Mouse (Mus musculus) liver, adult (tissue): ENCODE measurements around the gene Sigmar1.
"Not testable (repeated sequence)": the region's sequence is repeated elsewhere in the genome, so short reads cannot be mapped to it uniquely, and the experiment has no call there.

Experiments
- GATA4 ChIP-seq: IDR thresholded peaks from 2 replicates; pipeline ENCODE4 v1.6.1; 2014; ENCODE audit warnings: mild to moderate bottlenecking, low read length; ENCODE audit not compliant: insufficient replicate concordance

Sigmar1 gene

DNA sequence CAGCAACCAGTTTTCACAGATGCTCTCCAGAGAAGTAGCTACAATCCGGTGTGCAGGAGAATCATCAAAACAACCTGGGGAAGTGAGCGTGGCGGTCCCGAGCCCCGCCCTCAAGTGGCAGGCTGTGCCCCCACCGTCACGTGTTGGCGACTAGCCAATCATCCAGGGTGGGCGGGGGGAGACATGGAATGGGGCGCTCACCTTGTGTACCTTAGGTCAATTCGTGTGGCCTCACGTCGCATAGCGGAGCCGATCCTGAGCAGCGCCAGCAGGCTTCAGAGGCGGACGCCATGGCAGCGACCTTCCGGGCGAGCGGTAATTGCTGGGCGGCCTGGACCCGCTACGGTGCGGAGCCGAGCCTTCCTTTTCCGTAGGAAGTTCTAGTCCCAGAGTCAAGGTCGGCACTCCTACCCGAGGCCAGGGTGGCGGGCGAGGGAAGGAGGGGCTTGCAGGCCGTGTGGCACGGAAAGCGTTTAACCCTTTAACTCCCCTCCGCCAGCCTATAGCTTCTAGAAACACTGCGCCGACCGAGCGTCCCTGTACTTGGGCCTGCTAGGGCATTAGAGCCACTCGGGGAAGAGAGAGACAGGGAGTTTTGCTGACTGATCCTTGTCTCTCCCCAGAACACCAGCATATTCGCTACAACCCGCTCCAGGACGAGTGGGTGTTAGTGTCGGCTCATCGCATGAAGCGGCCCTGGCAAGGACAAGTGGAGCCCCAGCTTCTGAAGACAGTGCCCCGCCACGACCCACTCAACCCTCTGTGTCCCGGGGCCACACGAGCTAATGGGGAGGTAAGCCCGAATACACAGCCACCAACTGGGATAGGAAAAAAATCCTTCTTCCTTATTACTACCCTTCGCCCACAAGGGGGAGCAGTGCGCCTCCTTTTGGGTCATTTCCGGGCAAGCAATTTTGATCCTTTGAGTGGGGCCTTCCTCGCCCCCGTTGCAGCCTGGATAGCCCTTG lies at the start of gene Sigmar1:
Gene Sigmar1 (minus strand): TSS at position 820 of the 968 bp plus-strand sequence.
- TF ChIP-seq GATA4 = peak; percentile 33; the same call in 1 of the 2 replicates

DNA sequence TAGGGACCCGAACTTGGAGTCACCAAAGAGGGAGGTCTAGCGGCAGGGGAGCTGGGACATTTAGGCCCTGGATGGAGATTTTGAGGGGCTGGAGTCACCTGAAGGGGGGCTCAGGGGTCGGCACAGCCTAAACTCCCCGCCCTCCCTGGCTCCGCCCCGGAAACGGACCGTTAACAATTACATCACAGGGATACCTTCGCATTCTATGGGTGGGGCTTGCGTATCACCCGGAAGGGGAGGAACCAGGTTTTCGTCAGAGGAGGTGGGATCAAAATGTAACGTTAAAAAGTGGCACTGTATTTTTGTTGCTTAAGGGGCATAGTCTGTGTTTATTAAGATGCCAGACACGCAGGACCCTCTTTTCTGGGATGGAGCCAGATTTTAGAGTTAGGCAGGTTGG lies 18.0 kb upstream of the Sigmar1 start, which contains the start of gene Ccl27a:
Gene Ccl27a (minus strand): TSS at position 246 of the 400 bp plus-strand sequence.
- TF ChIP-seq GATA4 = not testable (repeated sequence)

DNA sequence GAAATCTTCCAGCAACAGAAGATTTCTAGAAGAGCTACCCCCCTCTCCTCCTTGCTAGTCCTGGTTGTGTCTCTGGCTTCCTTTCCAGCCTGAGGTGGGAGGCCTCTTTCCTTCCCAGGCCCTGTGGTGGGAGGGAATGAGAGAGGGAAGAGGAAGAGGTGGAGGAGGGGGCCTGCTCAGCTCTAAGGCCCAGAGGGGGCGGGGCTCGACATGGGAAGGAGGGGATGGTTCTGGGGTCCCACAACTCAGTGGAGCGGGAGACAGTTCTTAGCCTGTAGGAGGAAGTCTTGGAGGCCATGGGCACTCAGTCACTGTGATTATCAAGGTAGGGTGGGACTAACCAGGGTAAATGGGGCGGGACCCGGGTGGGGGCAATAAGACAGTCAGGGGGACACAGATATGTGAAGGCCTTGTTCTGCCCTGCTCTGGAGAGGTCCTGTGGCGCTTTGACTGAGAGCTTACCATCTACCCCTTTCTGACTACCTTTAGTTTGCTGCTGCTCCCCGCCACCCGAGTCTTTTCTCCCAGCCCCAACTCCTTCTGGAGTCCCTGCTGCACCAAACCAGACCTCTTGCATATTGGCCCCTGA lies 6.2 kb upstream of the Sigmar1 start:
- no peak for TF ChIP-seq GATA4

DNA sequence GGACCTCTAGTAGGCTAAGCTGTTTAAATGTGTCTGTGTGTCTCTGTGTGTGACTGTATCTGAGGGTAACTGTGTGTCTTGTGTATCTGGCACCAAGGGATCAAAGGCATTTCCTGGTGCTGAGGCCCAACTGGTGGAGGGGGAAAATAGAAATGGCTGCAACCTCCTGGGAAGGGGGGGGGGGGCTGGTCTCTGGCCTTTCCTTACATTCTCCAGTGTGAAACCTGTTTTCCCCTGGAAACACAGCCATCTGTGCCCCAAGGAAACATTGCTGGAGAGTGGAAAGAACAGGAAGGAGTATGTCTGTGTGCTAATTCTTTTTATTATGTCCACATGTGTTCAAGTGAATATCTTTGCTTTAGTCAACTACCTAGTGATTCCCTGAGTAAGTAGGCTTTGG lies 5.7 kb upstream of the Sigmar1 start:
- TF ChIP-seq GATA4 = no peak

DNA sequence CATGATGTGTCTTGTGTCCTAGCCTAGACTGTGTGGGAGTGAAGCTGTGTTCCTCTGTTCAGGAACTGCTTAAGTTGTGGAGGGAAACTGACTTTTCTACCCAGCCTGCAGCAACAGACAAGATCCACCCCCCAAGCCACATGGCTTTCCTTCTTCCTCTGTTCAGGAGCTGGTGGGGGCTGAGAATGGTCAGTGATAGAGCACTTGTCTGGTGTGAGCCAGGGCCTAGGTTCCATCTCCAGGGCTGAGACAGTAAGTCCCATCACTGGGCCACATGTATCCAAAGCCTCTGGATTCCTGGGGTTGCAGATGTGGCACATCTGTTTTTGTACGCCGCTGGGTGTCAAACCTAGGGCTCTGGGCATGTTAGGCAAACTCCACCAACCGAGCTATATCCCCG lies 5.0 kb upstream of the Sigmar1 start:
- no peak for TF ChIP-seq GATA4

DNA sequence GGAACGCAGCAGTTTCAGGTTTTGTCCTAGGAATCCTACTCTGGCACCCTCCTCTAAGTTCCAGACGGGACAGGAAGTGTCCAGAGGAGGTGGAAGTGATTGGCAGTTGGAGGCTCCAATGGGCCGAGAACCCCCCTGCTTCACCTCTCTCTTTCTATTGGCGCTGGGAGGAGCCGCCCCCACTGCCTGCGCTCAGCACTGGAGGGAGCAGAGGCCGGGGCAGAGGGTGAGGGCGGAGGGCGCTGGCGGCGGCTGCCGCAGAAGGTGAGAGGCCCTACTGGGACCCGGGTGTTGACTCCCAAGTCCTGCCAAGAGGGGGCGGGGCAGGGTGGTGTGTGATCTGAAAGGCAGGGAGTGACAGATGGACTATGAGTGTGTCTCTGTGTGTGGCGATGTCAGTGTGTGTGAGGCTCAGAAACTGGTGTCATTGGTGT lies 4.3 kb upstream of the Sigmar1 start:
- no peak for TF ChIP-seq GATA4

DNA sequence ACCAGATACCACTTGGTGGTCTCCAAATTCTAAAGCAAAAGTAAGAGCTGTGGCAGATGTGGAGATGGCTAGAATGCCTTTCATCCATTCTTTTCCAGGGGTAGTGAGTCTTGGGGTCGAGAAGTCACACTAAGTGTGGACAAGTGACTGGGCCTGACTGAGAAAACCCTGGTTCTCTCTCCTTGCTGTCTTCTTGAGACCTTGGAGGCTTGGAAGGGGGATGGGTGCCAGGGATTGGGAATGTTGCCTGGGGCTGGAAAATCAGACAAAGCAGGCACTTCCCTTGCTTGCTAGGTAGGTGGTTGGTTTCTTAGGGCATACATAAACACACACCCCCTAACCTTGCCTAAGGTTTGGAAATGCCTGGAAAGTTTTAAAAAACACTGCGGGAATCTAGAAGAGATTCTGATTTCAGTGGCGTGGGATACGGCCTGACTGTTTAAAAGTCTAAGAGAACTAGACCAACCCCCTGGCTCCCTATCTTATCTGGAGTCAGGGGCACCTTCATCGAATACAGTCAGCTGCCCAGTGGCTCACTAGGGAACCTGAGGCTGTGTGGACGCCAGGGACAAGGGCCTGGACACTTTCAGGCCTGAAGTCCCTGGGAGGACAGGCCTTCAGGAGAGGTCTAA lies 3.8 kb upstream of the Sigmar1 start:
- TF ChIP-seq GATA4 = no peak

DNA sequence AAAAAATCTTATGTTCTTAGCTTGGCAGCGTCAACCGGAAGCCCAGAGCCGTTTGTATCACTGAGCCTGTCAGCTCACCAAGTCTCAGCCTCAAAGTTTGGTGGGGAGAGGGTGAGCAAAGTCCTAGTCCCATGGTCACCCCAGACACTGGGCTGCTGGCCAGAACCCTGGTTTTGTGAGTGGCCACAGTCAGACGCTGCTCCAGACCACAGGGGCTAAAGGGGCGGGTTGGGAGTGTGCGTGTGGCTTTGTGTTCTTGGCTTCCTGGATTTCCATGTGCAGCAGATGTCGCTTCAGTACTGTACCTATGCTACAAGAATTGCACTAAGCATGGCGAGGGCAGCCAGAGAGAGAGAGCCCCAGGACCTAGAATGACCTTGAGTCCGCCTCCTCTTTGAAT lies 3.2 kb upstream of the Sigmar1 start:
- TF ChIP-seq GATA4 = no peak

DNA sequence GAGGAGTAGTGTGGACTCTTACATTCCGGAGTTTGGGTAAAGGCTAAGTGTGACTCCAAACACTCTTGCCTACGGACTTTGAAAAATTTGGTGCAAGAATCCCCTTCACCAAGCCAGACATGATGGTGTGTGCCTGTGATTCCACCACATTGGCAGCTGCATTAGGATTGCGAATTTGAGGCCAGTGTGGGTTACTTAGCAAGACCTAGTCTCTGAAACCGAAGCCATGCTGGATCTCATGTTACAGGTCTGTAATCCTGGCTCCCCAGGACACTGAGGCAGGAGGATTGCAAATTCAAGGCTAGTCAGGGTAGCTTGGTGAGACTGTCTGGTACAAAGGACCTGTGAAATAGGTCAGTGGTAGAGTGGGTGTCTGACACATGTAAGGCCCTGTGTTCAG lies 2.7 kb upstream of the Sigmar1 start:
- TF ChIP-seq GATA4 = no peak

DNA sequence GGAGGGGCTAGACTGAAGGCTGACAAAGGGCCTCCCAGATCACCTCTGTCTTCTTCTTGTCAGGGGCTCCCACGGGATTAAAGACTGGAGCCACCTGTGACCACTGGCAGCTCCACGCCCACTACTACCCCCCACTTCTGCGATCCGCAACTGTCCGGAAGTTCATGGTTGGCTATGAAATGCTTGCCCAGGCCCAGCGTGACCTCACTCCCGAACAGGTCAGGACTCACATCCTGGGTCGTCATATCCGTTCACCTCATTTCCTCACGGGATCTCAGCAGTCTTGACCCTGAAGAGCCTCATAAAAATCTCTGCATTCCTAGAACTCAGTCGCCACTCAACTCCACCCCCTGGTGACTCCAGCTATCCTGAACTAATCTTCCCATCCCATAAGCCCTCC lies 2.1 kb upstream of the Sigmar1 start:
- no peak for TF ChIP-seq GATA4

DNA sequence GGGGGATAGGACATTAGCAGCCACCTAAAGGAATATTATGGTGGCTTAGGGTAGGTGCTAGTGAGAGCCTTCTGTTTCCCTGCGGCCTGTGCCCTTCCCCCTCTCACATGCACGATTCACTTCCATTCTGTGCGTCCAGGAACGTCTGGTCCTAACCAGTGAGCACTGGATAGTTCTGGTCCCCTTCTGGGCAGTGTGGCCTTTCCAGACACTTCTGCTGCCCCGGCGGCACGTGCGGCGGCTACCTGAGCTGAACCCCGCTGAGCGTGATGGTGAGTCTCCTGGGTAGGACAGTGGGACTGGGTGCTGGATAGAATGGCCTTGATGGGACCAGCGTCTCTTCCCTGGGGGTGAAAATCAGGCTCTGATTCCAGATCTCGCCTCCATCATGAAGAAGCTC lies 1.4 kb upstream of the Sigmar1 start:
- no peak for TF ChIP-seq GATA4

DNA sequence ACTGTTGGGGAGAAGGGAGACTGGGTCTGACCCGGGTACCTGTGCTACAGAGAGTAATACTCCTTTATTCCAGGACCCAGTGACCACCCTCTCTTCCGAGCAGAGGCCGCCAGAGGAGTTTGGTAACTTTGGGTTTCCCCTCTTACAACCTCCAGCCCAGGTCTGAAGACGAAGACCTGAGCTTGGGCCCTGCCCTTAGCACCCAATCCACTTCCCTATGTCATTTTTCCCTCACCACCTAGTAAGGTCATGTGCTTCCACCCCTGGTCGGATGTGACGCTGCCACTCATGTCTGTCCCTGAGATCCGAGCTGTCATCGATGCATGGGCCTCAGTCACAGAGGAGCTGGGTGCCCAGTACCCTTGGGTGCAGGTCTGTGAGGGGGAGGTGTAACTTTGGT lies 483 bp upstream of the Sigmar1 start:
- no peak for TF ChIP-seq GATA4

DNA sequence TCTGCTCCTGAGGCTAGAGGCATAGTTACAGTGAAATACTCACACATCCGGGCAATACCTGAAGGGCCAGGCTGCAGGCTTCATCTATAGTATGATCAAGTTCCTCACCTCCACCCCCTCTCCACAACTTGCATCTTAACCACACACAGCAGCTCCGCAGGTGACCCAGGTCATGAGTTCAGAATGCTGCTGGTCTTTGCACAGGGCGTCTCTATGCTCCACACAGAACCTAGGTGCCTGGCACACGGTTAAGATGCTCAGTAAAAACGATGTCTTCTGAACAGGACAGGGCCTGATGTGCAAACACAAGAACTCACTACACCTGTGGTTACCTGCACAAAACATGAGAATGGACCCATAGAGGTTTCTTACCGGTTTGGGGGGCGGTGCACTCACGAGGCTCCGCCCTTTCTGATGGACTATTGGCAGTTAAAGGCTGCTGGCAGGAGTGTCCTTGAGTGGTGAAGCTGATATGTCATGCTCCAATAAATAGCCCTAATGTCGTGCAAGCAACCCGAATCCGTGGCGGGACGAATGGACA lies 1.1 kb downstream of the Sigmar1 start, which contains the start of gene Galt:
Gene Galt (plus strand): TSS at position 432 of the 541 bp plus-strand sequence.
- TF ChIP-seq GATA4 = no peak

DNA sequence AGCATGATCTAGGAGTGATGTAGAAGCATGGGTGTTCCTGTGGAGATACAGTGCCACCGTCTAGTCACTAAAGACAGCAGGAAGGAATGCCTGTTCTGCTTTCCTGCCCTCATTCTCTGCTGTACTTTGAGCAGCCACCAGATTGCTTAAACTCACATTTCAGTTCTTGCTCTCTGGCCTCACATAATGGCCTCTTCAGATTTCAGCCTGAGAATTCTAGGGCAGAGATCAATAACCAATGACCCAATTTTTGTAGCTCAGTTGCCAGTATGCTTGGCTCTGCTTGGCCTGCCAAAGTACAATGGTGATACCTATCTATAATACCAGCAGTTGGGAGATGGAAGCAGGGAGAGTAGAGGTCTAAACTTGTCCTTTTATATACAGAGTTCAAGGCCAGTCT lies 10.9 kb downstream of the Sigmar1 start:
- no peak for TF ChIP-seq GATA4

DNA sequence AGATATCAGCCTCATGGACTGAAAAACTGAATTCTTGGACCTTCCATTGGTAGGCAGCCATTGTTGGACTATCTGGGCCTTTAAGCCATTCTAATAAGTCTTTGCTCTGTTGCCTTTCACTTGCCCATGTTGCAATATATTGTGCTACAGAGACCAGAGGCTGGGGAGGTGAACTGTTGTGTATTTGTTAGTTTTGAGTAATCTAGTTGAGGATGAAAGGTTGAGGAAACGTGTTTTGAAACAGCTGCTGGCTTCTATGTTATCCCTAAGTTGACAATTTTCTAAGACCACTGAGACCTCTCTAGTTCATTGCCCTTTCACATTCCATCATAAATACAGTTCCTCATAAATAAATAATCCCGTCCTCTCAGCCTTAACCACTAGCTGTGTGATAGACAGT lies 11.8 kb downstream of the Sigmar1 start:
- no peak for TF ChIP-seq GATA4
